Mouse (Mus musculus) lung, embryonic 16.5 days (tissue): ENCODE data around the gene Tcf3. TPM values are rescaled to one million over a fixed set of nuclear protein-coding genes. Genes with fewer than 3 reads are reported as not detected.

ENCODE experiments used
- ATAC-seq: fragments of 200-750 bp; cut with Nextera tagmentation; 2 replicates; pipeline ENCODE4 v1.8.0; 2017; ENCODE audit warnings: low read depth, mild to moderate bottlenecking, moderate library complexity
- H3K27ac ChIP-seq: fragments of 300-500 bp; sonication (generic); 2 replicates; pipeline ENCODE4 v1.5.1; 2014; ENCODE audit warnings: mild to moderate bottlenecking, control low read depth, low read length
- H3K27me3 ChIP-seq: fragments of 300-500 bp; sonication (generic); 2 replicates; pipeline ENCODE4 v1.6.1; 2014; ENCODE audit warnings: low read depth, low read length, mixed read lengths; ENCODE audit not compliant: control insufficient read depth, insufficient read depth
- H3K36me3 ChIP-seq: fragments of 300-500 bp; sonication (generic); 2 replicates; pipeline ENCODE4 v1.6.1; 2014; ENCODE audit warnings: low read length; ENCODE audit not compliant: control insufficient read depth, insufficient read depth
- H3K4me1 ChIP-seq: fragments of 300-500 bp; sonication (generic); replicated peaks from 2 replicates; pipeline ENCODE4 v1.6.1; 2014; ENCODE audit warnings: low read length, mixed read lengths; ENCODE audit not compliant: control insufficient read depth, insufficient read depth
- H3K4me2 ChIP-seq: fragments of 300-500 bp; sonication (generic); 2 replicates; pipeline ENCODE4 v1.6.1; 2014; ENCODE audit warnings: low read depth, low read length, control low read depth
- H3K4me3 ChIP-seq: fragments of 300-500 bp; sonication (generic); 2 replicates; pipeline ENCODE4 v1.5.1; 2014; ENCODE audit warnings: mild to moderate bottlenecking, low read length, control low read depth
- H3K9ac ChIP-seq: fragments of 300-500 bp; sonication (generic); 2 replicates; pipeline ENCODE4 v1.6.1; 2014; ENCODE audit warnings: low read length, control low read depth
- H3K9me3 ChIP-seq: fragments of 300-500 bp; sonication (generic); 2 replicates; pipeline ENCODE4 v1.6.1; 2016; ENCODE audit warnings: low read length; ENCODE audit not compliant: control insufficient read depth
- WGBS: fragments of 180-500 bp; shearing (Covaris S2); extraction: QIAGEN DNeasy Blood & Tissue Kit; methylation state at CpG from one replicate; pipeline ENCODE4 v1.1.7; 2014; 5-methylcytosine and 5-hydroxymethylcytosine counted together
- polyA plus RNA-seq: library from polyadenylated mRNA; unstranded; fragments of >200 nt; fragmentation: Nextera tagmentation; extraction: Ambion mirVana; gene quantifications from 2 replicates; pipeline ENCODE4 v1.2.1, GENCODE M21; 2015

The Tcf3 gene
- polyA plus RNA-seq, 1 experiment from 2014 or later, result 81.0 TPM

GRCm38 (mm10) chr10:80396822-80397523 lies 36.5 kb downstream of the Tcf3 start:
- Histone ChIP-seq H3K4me3 (peak overlapping the region; percentile 83), H3K4me2 (peak overlapping the region; percentile 94), H3K36me3 (peaks cover 35% of the 10 kb centered on the region), H3K9me3 (no peaks in the 10 kb centered on the region), H3K27me3 (no peaks in the 10 kb centered on the region), H3K4me1 (peaks cover 24% of the 10 kb centered on the region), H3K27ac (0 out of 2 replicates have a peak overlapping the region, but pooled peaks have one; percentile 99), H3K9ac (peak overlapping the region; percentile 94)
- WGBS, result 83% methylated on average over 11 of the region's 11 CpGs
- no peak for ATAC-seq

- Histone ChIP-seq H3K9ac (no peak overlapping the region), H3K9me3 (no peaks in the 10 kb centered on the region), H3K36me3 (peaks cover 47% of the 10 kb centered on the region), H3K4me3 (no peak overlapping the region), H3K4me2 (no peak overlapping the region), H3K27me3 (no peaks in the 10 kb centered on the region), H3K27ac (no peak overlapping the region), H3K4me1 (peaks cover 16% of the 10 kb centered on the region)
- ATAC-seq, result no peak
- 94% methylated on average over 35 of the region's 35 CpGs for WGBS
These were observed 38.3 kb downstream of the Tcf3 start for GRCm38 (mm10) chr10:80395025-80395627.

GRCm38 (mm10) chr10:80392687-80393086 lies 40.8 kb downstream of the Tcf3 start:
- Histone ChIP-seq H3K36me3 (peaks cover 47% of the 10 kb centered on the region), H3K4me3 (no peak overlapping the region)

GRCm38 (mm10) chr10:80390697-80391096 lies 42.8 kb downstream of the Tcf3 start:
- Histone ChIP-seq H3K4me3 (no peak overlapping the region), H3K9ac (no peak overlapping the region), H3K27ac (no peak overlapping the region), H3K27me3 (no peaks in the 10 kb centered on the region), H3K9me3 (no peaks in the 10 kb centered on the region), H3K4me1 (peaks cover 9% of the 10 kb centered on the region), H3K4me2 (no peak overlapping the region), H3K36me3 (peaks cover 47% of the 10 kb centered on the region)
- ATAC-seq, result no peak
- WGBS, result 75% methylated on average over 9 of the region's 9 CpGs

More at GRCm38 (mm10) chr10:80392687-80393086, 40.8 kb downstream of the Tcf3 start:
- no peak overlapping the region for H3K27ac ChIP-seq
- H3K9ac ChIP-seq, result no peak overlapping the region
- WGBS, result 84% methylated on average over 5 of the region's 5 CpGs
- no peaks in the 10 kb centered on the region for H3K27me3 ChIP-seq
- peaks cover 19% of the 10 kb centered on the region for H3K4me1 ChIP-seq
- H3K9me3 ChIP-seq, result no peaks in the 10 kb centered on the region
- ATAC-seq, result no peak
- no peak overlapping the region for H3K4me2 ChIP-seq

GRCm38 (mm10) chr10:80389185-80389708 lies 44.2 kb downstream of the Tcf3 start:
- H3K27me3 ChIP-seq, result no peaks in the 10 kb centered on the region
- no peak overlapping the region for H3K27ac ChIP-seq
- no peak overlapping the region for H3K4me2 ChIP-seq
- no peak overlapping the region for H3K4me3 ChIP-seq
- no peak for ATAC-seq
- H3K9me3 ChIP-seq, result no peaks in the 10 kb centered on the region
- H3K4me1 ChIP-seq, result peaks cover 22% of the 10 kb centered on the region
- 64% methylated on average over 4 of the region's 4 CpGs for WGBS
- H3K36me3 ChIP-seq, result peaks cover 35% of the 10 kb centered on the region
- no peak overlapping the region for H3K9ac ChIP-seq

GRCm38 (mm10) chr10:80388731-80389130 lies 44.7 kb downstream of the Tcf3 start:
- Histone ChIP-seq H3K4me1 (peaks cover 27% of the 10 kb centered on the region), H3K36me3 (peaks cover 30% of the 10 kb centered on the region), H3K9ac (peak overlapping the region; percentile 79; the same call in 1 of the 2 replicates), H3K27me3 (no peaks in the 10 kb centered on the region), H3K4me3 (no peak overlapping the region), H3K4me2 (0 out of 2 replicates have a peak overlapping the region, but pooled peaks have one; percentile 97), H3K9me3 (no peaks in the 10 kb centered on the region), H3K27ac (no peak overlapping the region)
- ATAC-seq, result no peak
- 16% methylated on average over 2 of the region's 2 CpGs for WGBS

GRCm38 (mm10) chr10:80387522-80387959 lies 45.9 kb downstream of the Tcf3 start, which contains the start of gene Mex3d:
TSS of gene Mex3d (minus strand) at chr10:80387659.
- Histone ChIP-seq H3K9ac (peak within 1 kb of the TSS; percentile 87), H3K27me3 (no peaks in the 10 kb centered on the region), H3K4me1 (peaks cover 29% of the 10 kb centered on the region), H3K4me2 (peak within 1 kb of the TSS; percentile 97), H3K4me3 (peak within 1 kb of the TSS; percentile 84), H3K36me3 (peaks cover 18% of the 10 kb centered on the region), H3K27ac (peak within 1 kb of the TSS; percentile 92), H3K9me3 (no peaks in the 10 kb centered on the region)
- WGBS, result 0% methylated on average over 5 of the region's 61 CpGs
- ATAC-seq, result peak; percentile 75

- Histone ChIP-seq H3K27me3 (no peaks in the 10 kb centered on the region), H3K9ac (peak overlapping the region; percentile 87), H3K36me3 (peaks cover 18% of the 10 kb centered on the region), H3K4me1 (peaks cover 29% of the 10 kb centered on the region), H3K4me3 (peak overlapping the region; percentile 84), H3K4me2 (peak overlapping the region; percentile 85), H3K9me3 (no peaks in the 10 kb centered on the region), H3K27ac (peak overlapping the region; percentile 92)
- peak; percentile 18 for ATAC-seq
- under 1% methylated on average over 53 of the region's 94 CpGs for WGBS
These were observed 46.5 kb downstream of the Tcf3 start for GRCm38 (mm10) chr10:80386735-80387471.
